Mouse (Mus musculus): ENCODE measurements around the gene Gm9999.

GRCm38 (mm10) chr7:47035426-47035825 is 52.0 kb downstream of the Gm9999 start:
- TF ChIP-seq EP300 (IDR thresholded peaks at IDR 0.05; ENCODE audit: low read depth): no peak
- no peak for TF ChIP-seq CTCF (IDR thresholded peaks at IDR 0.05; ENCODE audit: low read depth)

Measured in liver, embryonic 14.5 days (tissue).